Mouse (Mus musculus) lung, embryonic 15.5 days (tissue): ENCODE measurements around the gene Tspan31. TPM values are rescaled to one million over a fixed set of nuclear protein-coding genes. Genes with fewer than 3 reads are reported as not detected.

Experiments
- ATAC-seq: fragments of 200-750 bp; cut with Nextera tagmentation; 2 replicates; pipeline ENCODE4 v1.8.0; 2017; ENCODE audit warnings: moderate number of reproducible peaks, borderline replicate concordance; ENCODE audit not compliant: low FRiP score, low TSS enrichment; ENCODE audit errors: extremely low read depth
- H3K27ac ChIP-seq: fragments of 300-500 bp; sonication (generic); 2 replicates; pipeline ENCODE4 v1.5.1; 2015; ENCODE audit warnings: moderate library complexity, mild to moderate bottlenecking, inconsistent platforms
- H3K27me3 ChIP-seq: fragments of 300-500 bp; sonication (generic); 2 replicates; pipeline ENCODE4 v1.6.1; 2015; ENCODE audit warnings: inconsistent platforms
- H3K36me3 ChIP-seq: fragments of 300-500 bp; sonication (generic); 2 replicates; pipeline ENCODE4 v1.6.1; 2015; ENCODE audit warnings: inconsistent platforms
- H3K4me1 ChIP-seq: fragments of 300-500 bp; sonication (generic); 2 replicates; pipeline ENCODE4 v1.6.1; 2015; ENCODE audit warnings: inconsistent platforms
- H3K4me2 ChIP-seq: fragments of 300-500 bp; sonication (generic); 2 replicates; pipeline ENCODE4 v1.6.1; 2015; ENCODE audit warnings: inconsistent platforms, mild to moderate bottlenecking, moderate library complexity
- H3K4me3 ChIP-seq: fragments of 300-500 bp; sonication (generic); 2 replicates; pipeline ENCODE4 v1.5.1; 2015; ENCODE audit warnings: mild to moderate bottlenecking, inconsistent platforms
- H3K9ac ChIP-seq: fragments of 300-500 bp; sonication (generic); 2 replicates; pipeline ENCODE4 v1.6.1; 2015; ENCODE audit warnings: inconsistent platforms
- H3K9me3 ChIP-seq: fragments of 300-500 bp; sonication (generic); 2 replicates; pipeline ENCODE4 v1.6.1; 2016; ENCODE audit warnings: inconsistent platforms
- WGBS: fragments of 180-500 bp; shearing (Covaris S2); methylation state at CpG from one replicate; pipeline ENCODE4 v1.1.7; 2015; 5-methylcytosine and 5-hydroxymethylcytosine counted together
- polyA plus RNA-seq: library from polyadenylated mRNA; unstranded; fragments of >200 nt; fragmentation: Nextera tagmentation; extraction: Ambion mirVana; gene quantifications from 2 replicates; pipeline ENCODE4 v1.2.1, GENCODE M21; 2015

Gene Tspan31
- polyA plus RNA-seq, 1 experiment from 2014 or later: 175 TPM

- WGBS: 92% methylated on average over 15 of the region's 15 CpGs
- H3K4me2 ChIP-seq: no peak overlapping the region
- ATAC-seq: no peak
- H3K4me3 ChIP-seq: no peak overlapping the region
- no peaks in the 10 kb centered on the region for H3K27me3 ChIP-seq
- H3K4me1 ChIP-seq: peaks cover 13% of the 10 kb centered on the region
- no peaks in the 10 kb centered on the region for H3K9me3 ChIP-seq
- H3K27ac ChIP-seq: no peak overlapping the region
- no peak overlapping the region for H3K9ac ChIP-seq
- peaks cover 12% of the 10 kb centered on the region for H3K36me3 ChIP-seq
Observed at GRCm38 (mm10) chr10:127099868-127100267, 29.8 kb upstream of the Tspan31 start.

- H3K4me2 ChIP-seq: no peak overlapping the region
- H3K4me3 ChIP-seq: no peak overlapping the region
- no peaks in the 10 kb centered on the region for H3K27me3 ChIP-seq
- no peaks in the 10 kb centered on the region for H3K9me3 ChIP-seq
- H3K9ac ChIP-seq: no peak overlapping the region
- H3K36me3 ChIP-seq: peaks cover 9% of the 10 kb centered on the region
- no peak overlapping the region for H3K27ac ChIP-seq
- H3K4me1 ChIP-seq: peaks cover 17% of the 10 kb centered on the region
- 81% methylated on average over 10 of the region's 10 CpGs for WGBS
- ATAC-seq: no peak
Observed at GRCm38 (mm10) chr10:127099191-127099590, 29.1 kb upstream of the Tspan31 start.

GRCm38 (mm10) chr10:127098514-127098913 is 28.4 kb upstream of the Tspan31 start:
- H3K27ac ChIP-seq: no peak overlapping the region
- no peak overlapping the region for H3K9ac ChIP-seq
- H3K36me3 ChIP-seq: peaks cover 9% of the 10 kb centered on the region
- WGBS: 75% methylated on average over 20 of the region's 20 CpGs
- no peak overlapping the region for H3K4me3 ChIP-seq
- no peaks in the 10 kb centered on the region for H3K27me3 ChIP-seq
- no peak overlapping the region for H3K4me2 ChIP-seq
- ATAC-seq: no peak
- peaks cover 24% of the 10 kb centered on the region for H3K4me1 ChIP-seq
- H3K9me3 ChIP-seq: no peaks in the 10 kb centered on the region

GRCm38 (mm10) chr10:127094382-127094802 is 24.3 kb upstream of the Tspan31 start:
- no peaks in the 10 kb centered on the region for H3K9me3 ChIP-seq
- ATAC-seq: peak; percentile 73
- peaks cover 4% of the 10 kb centered on the region for H3K36me3 ChIP-seq
- H3K27me3 ChIP-seq: peaks cover 39% of the 10 kb centered on the region
- H3K27ac ChIP-seq: peak overlapping the region; percentile 75
- no peak overlapping the region for H3K9ac ChIP-seq
- peak overlapping the region; percentile 30 for H3K4me2 ChIP-seq
- WGBS: 22% methylated on average over 7 of the region's 7 CpGs
- peaks cover 53% of the 10 kb centered on the region for H3K4me1 ChIP-seq
- no peak overlapping the region for H3K4me3 ChIP-seq

GRCm38 (mm10) chr10:127092742-127093141 is 22.7 kb upstream of the Tspan31 start:
- no peak for ATAC-seq
- Histone ChIP-seq H3K9ac (no peak overlapping the region), H3K4me1 (peaks cover 53% of the 10 kb centered on the region), H3K27ac (no peak overlapping the region), H3K36me3 (peaks cover 4% of the 10 kb centered on the region), H3K4me3 (no peak overlapping the region), H3K27me3 (peaks cover 53% of the 10 kb centered on the region), H3K9me3 (no peaks in the 10 kb centered on the region), H3K4me2 (no peak overlapping the region)
- WGBS: 30% methylated on average over 4 of the region's 4 CpGs

- H3K4me2 ChIP-seq: peak overlapping the region; percentile 58
- no peaks in the 10 kb centered on the region for H3K9me3 ChIP-seq
- no peak overlapping the region for H3K9ac ChIP-seq
- peaks cover 53% of the 10 kb centered on the region for H3K4me1 ChIP-seq
- H3K27ac ChIP-seq: no peak overlapping the region
- H3K4me3 ChIP-seq: peak overlapping the region; percentile 26
- peaks cover 57% of the 10 kb centered on the region for H3K27me3 ChIP-seq
- no peak for ATAC-seq
- WGBS: 16% methylated on average over 51 of the region's 51 CpGs
- no peaks in the 10 kb centered on the region for H3K36me3 ChIP-seq
Observed at GRCm38 (mm10) chr10:127091507-127092396, 21.7 kb upstream of the Tspan31 start.

GRCm38 (mm10) chr10:127090560-127091411 is 20.7 kb upstream of the Tspan31 start:
- ATAC-seq: no peak
- Histone ChIP-seq H3K4me2 (peak overlapping the region; percentile 58), H3K4me3 (peak overlapping the region; percentile 26), H3K27ac (no peak overlapping the region), H3K9ac (no peak overlapping the region), H3K9me3 (no peaks in the 10 kb centered on the region), H3K4me1 (peaks cover 48% of the 10 kb centered on the region), H3K27me3 (peaks cover 59% of the 10 kb centered on the region), H3K36me3 (no peaks in the 10 kb centered on the region)
- WGBS: 9% methylated on average over 57 of the region's 57 CpGs

- ATAC-seq: no peak
Observed at GRCm38 (mm10) chr10:127085633-127086032, 15.6 kb upstream of the Tspan31 start.

GRCm38 (mm10) chr10:127085052-127085451 is 15.0 kb upstream of the Tspan31 start:
- H3K4me3 ChIP-seq: no peak overlapping the region
- 81% methylated on average over 9 of the region's 9 CpGs for WGBS
- peaks cover 81% of the 10 kb centered on the region for H3K27me3 ChIP-seq
- H3K27ac ChIP-seq: no peak overlapping the region
- no peaks in the 10 kb centered on the region for H3K36me3 ChIP-seq
- H3K9me3 ChIP-seq: no peaks in the 10 kb centered on the region
- H3K4me1 ChIP-seq: peaks cover 22% of the 10 kb centered on the region
- H3K4me2 ChIP-seq: no peak overlapping the region
- ATAC-seq: no peak
- no peak overlapping the region for H3K9ac ChIP-seq

More at GRCm38 (mm10) chr10:127085633-127086032, 15.6 kb upstream of the Tspan31 start:
- Histone ChIP-seq H3K4me3 (no peak overlapping the region), H3K27me3 (peaks cover 81% of the 10 kb centered on the region), H3K9ac (no peak overlapping the region), H3K4me1 (peaks cover 19% of the 10 kb centered on the region), H3K27ac (no peak overlapping the region), H3K4me2 (no peak overlapping the region), H3K9me3 (no peaks in the 10 kb centered on the region), H3K36me3 (no peaks in the 10 kb centered on the region)
- WGBS: 66% methylated on average over 6 of the region's 6 CpGs

- H3K36me3 ChIP-seq: no peaks in the 10 kb centered on the region
- no peak overlapping the region for H3K9ac ChIP-seq
- 36% methylated on average over 5 of the region's 5 CpGs for WGBS
- H3K27ac ChIP-seq: no peak overlapping the region
- peaks cover 34% of the 10 kb centered on the region for H3K4me1 ChIP-seq
- H3K9me3 ChIP-seq: no peaks in the 10 kb centered on the region
- ATAC-seq: no peak
- H3K27me3 ChIP-seq: peaks cover 81% of the 10 kb centered on the region
- no peak overlapping the region for H3K4me3 ChIP-seq
- H3K4me2 ChIP-seq: no peak overlapping the region
Observed at GRCm38 (mm10) chr10:127083915-127084306, 13.8 kb upstream of the Tspan31 start.

- ATAC-seq: no peak
- Histone ChIP-seq H3K4me1 (peaks cover 39% of the 10 kb centered on the region), H3K4me3 (no peak overlapping the region), H3K36me3 (no peaks in the 10 kb centered on the region), H3K9ac (no peak overlapping the region), H3K4me2 (no peak overlapping the region), H3K27me3 (peaks cover 84% of the 10 kb centered on the region), H3K27ac (no peak overlapping the region), H3K9me3 (no peaks in the 10 kb centered on the region)
- 18% methylated on average over 8 of the region's 8 CpGs for WGBS
Observed at GRCm38 (mm10) chr10:127083292-127083914, 13.3 kb upstream of the Tspan31 start.
